Mouse (Mus musculus) MEL (cell line): ENCODE measurements at regions not wholly inside any gene's neighbourhood (a gene's known extent, or its start where the extent isn't known, plus 50 kb on each side); places are given as distances from the start of the nearest gene placed in this dataset.

Source experiments
- CTCF ChIP-seq, 3 experiments: IDR thresholded peaks in 2 of 3; conservative IDR thresholded peaks in 1 of 3; 2 replicates each; pipeline ENCODE4 v1.5.1; 2011 to 2012; ENCODE audit warnings: low read length in 3 of 3, low read depth in 2 of 3, mild to moderate bottlenecking in 2 of 3, improper control_type of control experiment in 1 of 3, inconsistent platforms in 1 of 3, mixed read lengths in 1 of 3, moderate library complexity in 1 of 3; ENCODE audit not compliant: control insufficient read depth in 1 of 3, insufficient read depth in 1 of 3, poor library complexity in 1 of 3, severe bottlenecking in 1 of 3
- E2F4 ChIP-seq: IDR thresholded peaks from 2 replicates; pipeline ENCODE4 v1.6.1; 2011; ENCODE audit warnings: low read depth, low read length, improper control_type of control experiment, borderline replicate concordance
- ELF1 ChIP-seq: IDR thresholded peaks from 2 replicates; pipeline ENCODE4 v1.6.1; 2014; ENCODE audit warnings: low read depth, mild to moderate bottlenecking, inconsistent platforms, low read length, improper control_type of control experiment, moderate library complexity
- EP300 ChIP-seq, 2 experiments: IDR thresholded peaks; 2 replicates each; pipeline ENCODE4 v1.6.1; 2011; ENCODE audit warnings: improper control_type of control experiment in 2 of 2, low read length in 2 of 2, low read depth in 1 of 2, mild to moderate bottlenecking in 1 of 2
- GABPA ChIP-seq: IDR thresholded peaks from 2 replicates; pipeline ENCODE4 v1.6.1; 2012; ENCODE audit warnings: low read depth, mild to moderate bottlenecking, inconsistent platforms, low read length, improper control_type of control experiment, moderate library complexity
- GATA1 ChIP-seq: IDR thresholded peaks from 2 replicates; pipeline ENCODE4 v1.6.1; 2011; ENCODE audit warnings: low read depth, low read length, improper control_type of control experiment
- MAX ChIP-seq: IDR thresholded peaks from 2 replicates; pipeline ENCODE4 v1.6.1; 2011; ENCODE audit warnings: low read length, improper control_type of control experiment
- POLR2AphosphoS2 ChIP-seq: IDR thresholded peaks from 2 replicates; pipeline ENCODE4 v1.6.1; 2011; ENCODE audit warnings: low read length, improper control_type of control experiment
- RAD21 ChIP-seq: IDR thresholded peaks from 2 replicates; pipeline ENCODE4 v1.6.1; 2011; ENCODE audit warnings: mild to moderate bottlenecking, low read depth, low read length, improper control_type of control experiment
- SIN3A ChIP-seq: IDR thresholded peaks from 2 replicates; pipeline ENCODE4 v1.6.1; 2012; ENCODE audit warnings: low read length, improper control_type of control experiment, inconsistent platforms
- TAL1 ChIP-seq: IDR thresholded peaks from 2 replicates; pipeline ENCODE4 v1.6.1; 2012; ENCODE audit warnings: mild to moderate bottlenecking, inconsistent platforms, low read length, moderate library complexity, mixed read lengths
- ZKSCAN1 ChIP-seq: IDR thresholded peaks from 2 replicates; pipeline ENCODE4 v1.6.1; 2012; ENCODE audit warnings: low read depth, mild to moderate bottlenecking, inconsistent platforms, low read length, improper control_type of control experiment, moderate library complexity
- ZNF384 ChIP-seq: IDR thresholded peaks from 2 replicates; pipeline ENCODE4 v1.6.1; 2012; ENCODE audit warnings: low read depth, mild to moderate bottlenecking, inconsistent platforms, low read length, improper control_type of control experiment

DNA sequence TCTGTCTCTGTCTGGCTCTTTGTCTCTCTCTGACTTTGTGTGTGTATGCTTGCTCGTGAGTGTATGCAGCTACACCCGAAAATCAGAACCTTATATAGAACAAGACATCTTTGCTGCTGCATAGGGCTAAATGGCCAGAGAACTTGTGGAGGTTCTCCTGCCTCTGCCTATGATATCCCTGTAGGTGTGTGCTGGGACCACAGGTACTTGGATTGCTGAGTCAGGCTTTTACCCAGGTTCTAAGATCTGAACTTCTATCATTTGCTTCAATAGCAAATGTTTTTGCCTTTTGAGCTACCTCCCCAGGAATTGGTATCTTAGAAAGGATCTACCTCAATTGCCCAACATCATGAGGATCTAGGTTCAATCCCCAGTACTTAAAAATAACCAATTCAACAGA lies 210.3 kb upstream of the Sash1 start:
- TF ChIP-seq GABPA (no peak), ZKSCAN1 (no peak), MAX (no peak), ZNF384 (no peak), TAL1 (no peak), E2F4 (no peak), CTCF (IDR thresholded peaks at IDR 0.05 in 2 of 3, conservative IDR thresholded peaks at IDR 0.05 in 1 of 3; ENCODE audit: control insufficient read depth in 1 of 3, insufficient read depth in 1 of 3, low read depth in 2 of 3, low read length in 3 of 3, poor library complexity in 1 of 3, severe bottlenecking in 1 of 3) (no peak), ELF1 (no peak), POLR2AphosphoS2 (no peak), SIN3A (no peak), EP300 (IDR thresholded peaks at IDR 0.05; ENCODE audit: low read depth in 1 of 2, low read length in 2 of 2) (no peak), GATA1 (no peak), RAD21 (no peak)
